Mouse (Mus musculus) testis, adult 2 months (tissue): ENCODE results near the gene Luzp1.

ENCODE experiments used
- CTCF ChIP-seq: fragments of 200-500 bp; IDR thresholded peaks from 2 replicates; pipeline ENCODE4 v1.5.1; 2012; ENCODE audit warnings: low read depth, mild to moderate bottlenecking, inconsistent platforms, low read length, moderate library complexity; ENCODE audit not compliant: control insufficient read depth, insufficient read depth, insufficient replicate concordance
- POLR2A ChIP-seq: fragments of 200-500 bp; IDR thresholded peaks from 2 replicates; pipeline ENCODE4 v1.6.1; 2012; ENCODE audit warnings: low read depth, mild to moderate bottlenecking, inconsistent platforms, low read length, moderate library complexity; ENCODE audit not compliant: control insufficient read depth

- TF ChIP-seq CTCF (no peak), POLR2A (no peak)
Measured at GRCm38 (mm10) chr4:136588003-136588402, 118.4 kb downstream of the Luzp1 start.
